Mouse (Mus musculus) CH12F3 (cell line): Measurements from ENCODE around the gene Szrd1.
"Not testable (repeated sequence)": the region's sequence is repeated elsewhere in the genome, so short reads cannot be mapped to it uniquely, and the experiment has no call there.

Source experiments
- in situ Hi-C: fragments of 300-500 bp; cut with MboI; formaldehyde crosslinking; loops from 2 replicates; pipeline ENCODE4 v1.14.3; 2020; ENCODE audit warnings: low sequenced_read_pairs

Gene Szrd1

DNA sequence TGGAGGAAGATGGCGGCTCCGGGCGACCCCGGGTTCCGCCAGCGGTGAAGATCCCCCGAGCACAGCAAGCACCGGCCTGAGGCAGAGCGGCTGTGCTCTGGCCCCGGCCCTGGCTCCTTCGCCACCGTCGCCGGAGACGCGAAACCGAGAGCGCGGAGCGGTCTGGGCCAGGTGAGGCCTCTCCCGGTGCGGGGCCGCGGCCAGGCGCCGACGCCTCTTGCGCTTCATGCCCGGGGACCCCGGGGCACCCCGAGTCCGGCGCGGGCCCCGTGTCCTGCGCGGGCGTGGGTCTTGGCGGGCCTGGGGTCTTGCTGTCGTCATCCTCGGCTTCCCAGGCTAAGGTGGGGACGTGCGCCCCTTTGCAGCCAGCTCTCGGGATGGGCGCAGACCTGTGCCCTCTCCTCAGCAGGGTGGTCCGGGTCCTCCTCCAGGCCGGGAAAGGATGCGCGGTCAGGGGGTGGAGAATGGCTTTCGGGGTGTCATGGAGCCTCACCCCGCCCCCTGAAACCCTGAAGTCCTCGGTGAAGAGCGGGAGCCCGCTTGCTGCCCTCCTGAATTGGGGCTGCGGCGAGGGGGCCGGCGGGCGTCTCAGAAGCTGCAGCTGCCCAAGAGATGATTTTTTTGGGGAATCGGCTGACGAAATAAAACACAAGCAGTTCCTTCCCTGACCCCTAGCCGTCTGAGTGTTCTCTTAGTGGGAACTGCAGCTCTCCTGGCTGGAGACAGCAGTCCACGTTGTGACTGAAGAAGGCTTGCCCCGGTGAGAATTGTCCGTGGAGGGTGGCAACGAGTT, 8.6 kb upstream of the Szrd1 start:
- in situ Hi-C loops = loop anchor here (10.0 kb wide), 1 partner anchor 67 kb away; the partner anchor contains the start of gene Rsg1

- in situ Hi-C loops = loop anchor here (10.0 kb wide), 1 partner anchor 67 kb away; the partner anchor contains the start of gene Rsg1
These were observed 7.8 kb upstream of the Szrd1 start, which contains the start of gene Fbxo42 for GRCm38 (mm10) chr4:141147112-141148008. TSS of gene Fbxo42 (plus strand) at chr4:141147913.

DNA sequence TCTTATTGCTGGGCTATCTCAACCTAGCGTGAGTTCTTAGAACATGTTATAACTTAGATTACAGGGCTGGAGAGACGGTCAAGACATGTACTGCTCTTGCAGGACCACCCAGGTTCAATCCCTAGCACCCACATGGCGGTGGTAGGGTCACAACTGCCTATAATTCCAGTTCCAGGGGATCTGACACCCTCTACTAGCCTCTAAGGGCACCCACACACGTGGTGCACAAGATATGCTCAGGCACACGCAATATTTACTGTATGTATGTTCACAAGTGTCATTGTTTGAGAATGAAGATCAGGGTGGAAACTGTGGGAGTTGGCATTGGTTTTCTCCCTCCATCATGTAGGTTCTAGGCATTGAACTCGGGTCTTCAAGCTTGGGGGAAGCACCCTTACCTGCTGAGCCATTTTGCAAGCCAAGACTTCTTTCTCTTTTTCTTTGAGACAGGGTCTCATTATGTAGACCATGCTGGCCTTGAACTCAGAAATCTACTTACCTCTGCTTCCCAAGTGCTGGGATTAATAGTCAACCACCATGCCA, 7.0 kb upstream of the Szrd1 start:
- in situ Hi-C loops = loop anchor here (10.0 kb wide), 1 partner anchor 68 kb away; the partner anchor contains the start of gene Rsg1

GRCm38 (mm10) chr4:141145124-141145523, 5.5 kb upstream of the Szrd1 start:
- in situ Hi-C loops = loop anchor here (10.0 kb wide), 1 partner anchor 70 kb away; the partner anchor contains the start of gene Rsg1

DNA sequence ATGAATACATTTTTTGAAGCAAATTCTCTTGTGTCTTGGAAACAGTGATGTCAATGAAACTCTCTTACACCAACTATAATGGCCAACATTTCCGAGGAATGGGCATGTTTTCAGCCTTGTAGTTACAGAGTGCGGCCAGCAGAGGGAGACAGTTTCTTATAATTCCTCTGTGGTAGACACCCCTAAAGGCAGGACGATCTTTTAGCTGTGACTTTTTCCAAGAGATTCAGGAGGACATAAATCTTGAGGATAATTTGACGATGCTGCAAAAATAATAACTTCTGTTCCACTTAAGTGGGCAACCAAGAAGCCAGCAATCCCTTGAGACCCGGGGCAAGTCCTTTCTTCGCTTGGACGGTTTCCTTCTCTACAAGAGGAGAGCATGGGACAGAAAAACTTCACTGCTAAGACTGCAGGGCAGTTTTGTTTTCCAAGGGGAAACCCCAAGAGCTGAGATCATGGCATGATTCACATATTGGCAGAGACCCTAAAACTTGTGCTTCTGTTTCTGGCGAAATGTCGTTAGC, 2.8 kb upstream of the Szrd1 start:
- in situ Hi-C loops = loop anchor here (10.0 kb wide), 1 partner anchor 72 kb away; the partner anchor contains the start of gene Rsg1

GRCm38 (mm10) chr4:141140967-141141366, 1.4 kb upstream of the Szrd1 start:
- in situ Hi-C loops = loop anchor here (10.0 kb wide), 1 partner anchor 74 kb away; the partner anchor contains the start of gene Rsg1

DNA sequence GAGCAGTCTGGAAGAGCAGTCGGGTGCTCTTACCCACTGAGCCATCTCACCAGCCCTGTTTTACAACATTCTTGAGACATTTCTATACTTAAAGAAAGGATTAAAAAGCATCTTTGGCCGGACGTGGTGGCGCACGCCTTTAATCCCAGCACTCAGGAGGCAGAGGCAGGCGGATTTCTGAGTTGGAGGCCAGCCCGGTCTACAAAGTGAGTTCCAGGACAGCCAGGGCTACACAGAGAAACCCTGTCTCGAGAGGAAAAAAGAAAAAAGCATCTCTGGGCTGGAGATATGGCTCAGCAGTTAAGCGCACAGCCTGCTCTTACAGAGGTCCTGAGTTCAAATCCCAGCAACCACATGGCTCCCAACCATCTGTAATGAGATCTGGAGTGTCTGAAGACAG, 779 bp upstream of the Szrd1 start:
- in situ Hi-C loops = loop anchor here (10.0 kb wide), 1 partner anchor 74 kb away; the partner anchor contains the start of gene Rsg1

DNA sequence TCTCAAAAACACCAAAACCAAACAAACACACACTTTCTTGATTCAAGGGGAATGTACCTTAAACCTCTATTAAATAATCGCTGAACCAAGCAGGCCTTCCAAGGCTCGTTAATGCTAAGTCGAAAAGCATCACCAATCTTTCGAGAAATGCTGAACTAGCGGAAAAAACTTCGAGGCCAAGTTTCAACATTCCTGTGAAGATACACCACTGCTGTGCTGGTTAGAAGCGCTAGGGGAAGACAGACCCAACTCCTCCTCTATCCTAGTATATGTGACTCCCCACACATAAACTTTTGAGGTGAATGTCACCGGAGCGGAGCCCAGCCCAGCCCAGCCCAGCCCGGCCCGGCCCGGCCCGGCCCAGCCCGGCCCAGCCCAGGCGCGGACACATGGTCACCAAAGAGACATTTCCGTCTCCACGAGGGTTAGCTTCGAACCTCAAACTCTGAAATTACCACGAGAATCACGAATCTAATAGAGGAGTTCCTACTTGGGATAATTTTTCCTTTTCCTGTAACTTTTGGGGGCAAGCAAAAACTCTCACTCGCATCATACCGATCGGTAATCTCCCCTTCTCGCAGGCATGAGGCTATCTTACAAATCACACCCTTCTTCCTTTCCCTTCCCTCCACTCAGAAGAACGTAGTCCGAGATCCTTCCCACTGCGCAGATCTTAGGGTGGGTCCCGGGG, 1.0 kb downstream of the Szrd1 start:
- in situ Hi-C loops = no loop called here

DNA sequence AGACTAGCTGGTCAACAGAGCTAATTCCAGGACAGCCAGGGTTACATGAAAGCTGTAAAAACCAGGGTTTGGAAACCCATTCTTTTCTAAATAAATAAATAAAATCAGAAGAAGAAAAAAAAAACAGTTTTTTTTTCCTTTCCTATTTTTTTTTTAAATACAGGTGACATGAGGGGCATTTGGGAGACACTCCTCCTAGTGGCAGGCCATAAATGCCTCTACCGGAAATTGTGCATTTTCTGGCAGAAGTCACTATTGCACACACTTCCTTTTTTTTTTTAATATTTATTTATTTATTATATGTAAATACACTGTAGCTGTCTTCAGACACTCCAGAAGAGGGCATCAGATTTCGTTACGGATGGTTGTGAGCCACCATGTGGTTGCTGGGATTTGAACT, 1.8 kb downstream of the Szrd1 start:
- in situ Hi-C loops = not testable (repeated sequence)

- in situ Hi-C loops = no loop called here
These were observed 3.4 kb downstream of the Szrd1 start for GRCm38 (mm10) chr4:141136126-141136525.

- in situ Hi-C loops = no loop called here
These were observed 4.6 kb downstream of the Szrd1 start for GRCm38 (mm10) chr4:141134751-141135530.

DNA sequence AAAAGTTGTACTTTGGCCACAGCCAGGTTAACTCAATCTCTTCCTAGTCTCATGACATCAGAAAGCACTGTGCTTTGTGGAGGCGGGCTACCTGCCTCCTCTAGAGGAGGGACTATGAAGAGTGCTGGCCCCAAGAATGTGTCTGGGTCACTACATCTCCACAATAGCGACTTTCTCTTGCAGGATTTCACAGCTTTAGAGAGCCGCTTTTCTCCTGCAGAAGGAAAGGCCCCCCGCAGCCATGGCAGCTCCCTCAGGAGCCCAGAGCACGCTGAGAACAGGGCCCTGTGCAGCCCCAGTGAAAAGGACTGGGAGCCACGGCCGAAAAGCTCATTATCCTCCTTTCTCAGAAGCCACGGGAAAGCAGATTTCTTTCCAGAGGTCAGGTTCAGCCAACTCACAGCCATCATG, 5.5 kb downstream of the Szrd1 start:
- in situ Hi-C loops = no loop called here

DNA sequence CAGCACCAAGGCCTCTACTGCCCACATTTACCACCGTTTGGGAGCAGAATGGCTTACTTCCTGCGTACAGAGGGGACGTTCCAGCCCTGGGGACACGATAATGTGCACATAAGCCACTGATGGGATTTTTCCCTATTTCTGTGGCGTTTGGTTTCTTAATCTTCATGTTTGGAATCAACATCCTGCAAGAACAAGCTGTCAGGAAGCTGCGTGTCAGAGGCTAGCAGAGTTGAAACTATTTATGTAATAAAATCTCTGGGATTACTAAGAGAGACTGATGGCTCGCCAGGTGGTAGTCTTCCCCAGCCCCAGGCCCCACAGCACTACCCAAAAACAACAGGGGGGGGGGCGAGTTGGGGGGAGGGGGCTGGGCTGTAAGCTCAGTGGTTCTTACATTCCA, 6.3 kb downstream of the Szrd1 start:
- in situ Hi-C loops = no loop called here

- in situ Hi-C loops = no loop called here
These were observed 7.4 kb downstream of the Szrd1 start for GRCm38 (mm10) chr4:141132191-141132590.

- in situ Hi-C loops = no loop called here
These were observed 8.0 kb downstream of the Szrd1 start for GRCm38 (mm10) chr4:141131531-141132061.

DNA sequence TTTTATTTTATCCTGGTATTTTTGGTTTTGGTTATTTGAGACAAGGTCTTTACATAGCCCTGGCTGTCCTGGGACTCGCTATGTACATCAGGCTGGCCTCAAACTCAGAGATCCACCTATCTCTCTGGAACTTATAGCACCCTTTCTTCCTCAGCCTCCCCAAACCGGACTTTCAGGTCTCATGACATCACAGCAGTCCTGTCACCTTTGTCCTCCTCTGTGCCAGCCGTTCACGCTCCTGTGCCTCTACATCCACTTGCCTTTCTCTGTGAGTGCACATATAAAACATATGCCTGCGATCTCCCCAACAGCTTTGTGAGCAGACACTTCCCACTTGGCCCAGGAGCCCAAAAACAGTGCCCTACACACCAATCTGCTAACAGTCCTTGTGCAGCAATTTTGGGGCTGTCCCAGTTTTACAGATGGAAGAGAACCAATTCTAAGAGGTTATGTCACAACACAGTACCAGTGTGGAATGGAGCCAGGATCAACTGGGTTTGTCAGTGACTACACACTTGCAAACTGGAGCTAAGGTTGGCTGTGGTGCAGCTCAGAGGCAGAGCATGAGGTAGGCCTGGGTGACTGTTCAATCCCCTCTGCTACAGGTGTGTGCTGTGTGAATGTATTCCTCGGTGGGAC, 8.8 kb downstream of the Szrd1 start:
- in situ Hi-C loops = no loop called here

- in situ Hi-C loops = no loop called here
These were observed 10.3 kb downstream of the Szrd1 start for GRCm38 (mm10) chr4:141129190-141129710.

DNA sequence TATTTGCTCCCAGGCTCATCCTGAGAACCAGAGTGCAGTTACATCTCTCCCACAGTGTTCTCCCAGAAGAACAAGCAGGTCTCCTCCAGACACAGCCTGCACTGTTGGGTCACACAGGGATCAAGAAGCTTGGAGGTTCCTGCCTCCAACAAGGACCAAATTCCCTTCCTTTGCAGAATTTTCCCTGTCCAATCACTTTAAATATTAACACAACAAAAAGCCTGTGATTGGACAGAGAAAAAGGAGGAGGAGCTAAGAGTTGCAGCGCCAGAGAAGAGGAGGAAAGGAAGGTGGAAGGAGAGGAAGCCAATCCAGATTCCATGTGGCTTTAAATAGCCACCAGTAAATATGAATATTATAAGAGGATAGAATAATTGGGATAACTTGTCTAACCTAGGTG, 16.5 kb downstream of the Szrd1 start:
- in situ Hi-C loops = no loop called here
